Mouse (Mus musculus) lung, embryonic 15.5 days (tissue): ENCODE measurements around the gene Tsga10. TPM values are rescaled to one million over a fixed set of nuclear protein-coding genes. Genes with fewer than 3 reads are reported as not detected.
"Not testable (repeated sequence)": the region's sequence is repeated elsewhere in the genome, so short reads cannot be mapped to it uniquely, and the experiment has no call there.

Source experiments
- ATAC-seq: fragments of 200-750 bp; cut with Nextera tagmentation; 2 replicates; pipeline ENCODE4 v1.8.0; 2017; ENCODE audit warnings: moderate number of reproducible peaks, borderline replicate concordance; ENCODE audit not compliant: low FRiP score, low TSS enrichment; ENCODE audit errors: extremely low read depth
- H3K27ac ChIP-seq: fragments of 300-500 bp; sonication (generic); 2 replicates; pipeline ENCODE4 v1.5.1; 2015; ENCODE audit warnings: moderate library complexity, mild to moderate bottlenecking, inconsistent platforms
- H3K27me3 ChIP-seq: fragments of 300-500 bp; sonication (generic); 2 replicates; pipeline ENCODE4 v1.6.1; 2015; ENCODE audit warnings: inconsistent platforms
- H3K36me3 ChIP-seq: fragments of 300-500 bp; sonication (generic); 2 replicates; pipeline ENCODE4 v1.6.1; 2015; ENCODE audit warnings: inconsistent platforms
- H3K4me1 ChIP-seq: fragments of 300-500 bp; sonication (generic); 2 replicates; pipeline ENCODE4 v1.6.1; 2015; ENCODE audit warnings: inconsistent platforms
- H3K4me2 ChIP-seq: fragments of 300-500 bp; sonication (generic); 2 replicates; pipeline ENCODE4 v1.6.1; 2015; ENCODE audit warnings: inconsistent platforms, mild to moderate bottlenecking, moderate library complexity
- H3K4me3 ChIP-seq: fragments of 300-500 bp; sonication (generic); 2 replicates; pipeline ENCODE4 v1.5.1; 2015; ENCODE audit warnings: mild to moderate bottlenecking, inconsistent platforms
- H3K9ac ChIP-seq: fragments of 300-500 bp; sonication (generic); 2 replicates; pipeline ENCODE4 v1.6.1; 2015; ENCODE audit warnings: inconsistent platforms
- H3K9me3 ChIP-seq: fragments of 300-500 bp; sonication (generic); 2 replicates; pipeline ENCODE4 v1.6.1; 2016; ENCODE audit warnings: inconsistent platforms
- WGBS: fragments of 180-500 bp; shearing (Covaris S2); methylation state at CpG from one replicate; pipeline ENCODE4 v1.1.7; 2015; 5-methylcytosine and 5-hydroxymethylcytosine counted together
- polyA plus RNA-seq: library from polyadenylated mRNA; unstranded; fragments of >200 nt; fragmentation: Nextera tagmentation; extraction: Ambion mirVana; gene quantifications from 2 replicates; pipeline ENCODE4 v1.2.1, GENCODE M21; 2015

The Tsga10 gene
- polyA plus RNA-seq, 1 experiment from 2014 or later: 7.4 TPM

- Histone ChIP-seq H3K4me3 (no peak overlapping the region), H3K4me1 (no peaks in the 10 kb centered on the region), H3K9me3 (no peaks in the 10 kb centered on the region), H3K27me3 (no peaks in the 10 kb centered on the region), H3K36me3 (no peaks in the 10 kb centered on the region), H3K9ac (no peak overlapping the region), H3K27ac (no peak overlapping the region), H3K4me2 (no peak overlapping the region)
- 76% methylated on average over 8 of the region's 8 CpGs for WGBS
- no peak for ATAC-seq
Observed at GRCm38 (mm10) chr1:37846878-37847277, 19.4 kb downstream of the Tsga10 start.

GRCm38 (mm10) chr1:37831681-37832080, 34.5 kb downstream of the Tsga10 start:
- WGBS: 68% methylated on average over 2 of the region's 2 CpGs

GRCm38 (mm10) chr1:37802291-37802690, 63.9 kb downstream of the Tsga10 start:
- not testable (repeated sequence) for H3K36me3 ChIP-seq, H3K9ac ChIP-seq, H3K27me3 ChIP-seq, ATAC-seq, H3K4me3 ChIP-seq, H3K4me2 ChIP-seq, H3K4me1 ChIP-seq, H3K27ac ChIP-seq, H3K9me3 ChIP-seq
- 85% methylated on average over 1 of the region's 1 CpGs for WGBS

More at GRCm38 (mm10) chr1:37831681-37832080, 34.5 kb downstream of the Tsga10 start:
- H3K9ac ChIP-seq: no peak overlapping the region
- H3K4me3 ChIP-seq: no peak overlapping the region
- no peak for ATAC-seq
- no peak overlapping the region for H3K4me2 ChIP-seq
- no peaks in the 10 kb centered on the region for H3K9me3 ChIP-seq
- H3K27me3 ChIP-seq: no peaks in the 10 kb centered on the region
- no peak overlapping the region for H3K27ac ChIP-seq
- H3K36me3 ChIP-seq: no peaks in the 10 kb centered on the region
- no peaks in the 10 kb centered on the region for H3K4me1 ChIP-seq

- H3K4me2 ChIP-seq: no peak overlapping the region
- no peak overlapping the region for H3K27ac ChIP-seq
- no peak overlapping the region for H3K4me3 ChIP-seq
- no peak for ATAC-seq
- H3K9ac ChIP-seq: no peak overlapping the region
- no peaks in the 10 kb centered on the region for H3K4me1 ChIP-seq
- no peaks in the 10 kb centered on the region for H3K36me3 ChIP-seq
- WGBS: 81% methylated on average over 2 of the region's 2 CpGs
- H3K27me3 ChIP-seq: no peaks in the 10 kb centered on the region
- H3K9me3 ChIP-seq: no peaks in the 10 kb centered on the region
Observed at GRCm38 (mm10) chr1:37800298-37800697, 65.9 kb downstream of the Tsga10 start.

- Histone ChIP-seq H3K27me3 (no peaks in the 10 kb centered on the region), H3K4me1 (no peaks in the 10 kb centered on the region), H3K9ac (no peak overlapping the region), H3K27ac (no peak overlapping the region), H3K4me2 (no peak overlapping the region), H3K4me3 (no peak overlapping the region), H3K9me3 (no peaks in the 10 kb centered on the region), H3K36me3 (no peaks in the 10 kb centered on the region)
- WGBS: 51% methylated on average over 3 of the region's 3 CpGs
- no peak for ATAC-seq
Observed at GRCm38 (mm10) chr1:37799505-37799904, 66.7 kb downstream of the Tsga10 start.

- Histone ChIP-seq H3K4me1 (no peaks in the 10 kb centered on the region), H3K9ac (no peak overlapping the region), H3K27ac (no peak overlapping the region), H3K36me3 (no peaks in the 10 kb centered on the region), H3K9me3 (no peaks in the 10 kb centered on the region), H3K4me3 (no peak overlapping the region), H3K27me3 (no peaks in the 10 kb centered on the region), H3K4me2 (no peak overlapping the region)
- no peak for ATAC-seq
Observed at GRCm38 (mm10) chr1:37759407-37759806, 106.8 kb downstream of the Tsga10 start.

- H3K27me3 ChIP-seq: no peaks in the 10 kb centered on the region
- H3K9me3 ChIP-seq: no peaks in the 10 kb centered on the region
- no peak overlapping the region for H3K9ac ChIP-seq
- H3K36me3 ChIP-seq: no peaks in the 10 kb centered on the region
- no peak overlapping the region for H3K4me2 ChIP-seq
- 53% methylated on average over 9 of the region's 9 CpGs for WGBS
- H3K4me1 ChIP-seq: no peaks in the 10 kb centered on the region
- ATAC-seq: no peak
- H3K4me3 ChIP-seq: no peak overlapping the region
- no peak overlapping the region for H3K27ac ChIP-seq
Observed at GRCm38 (mm10) chr1:37744650-37745259, 121.5 kb downstream of the Tsga10 start.

GRCm38 (mm10) chr1:37742602-37743270, 123.5 kb downstream of the Tsga10 start:
- no peak for ATAC-seq
- H3K27ac ChIP-seq: no peak overlapping the region
- no peaks in the 10 kb centered on the region for H3K36me3 ChIP-seq
- no peak overlapping the region for H3K4me2 ChIP-seq
- no peaks in the 10 kb centered on the region for H3K4me1 ChIP-seq
- WGBS: 61% methylated on average over 14 of the region's 14 CpGs
- no peaks in the 10 kb centered on the region for H3K9me3 ChIP-seq
- no peak overlapping the region for H3K9ac ChIP-seq
- H3K27me3 ChIP-seq: no peaks in the 10 kb centered on the region
- H3K4me3 ChIP-seq: no peak overlapping the region

- no peak for ATAC-seq
- 77% methylated on average over 11 of the region's 11 CpGs for WGBS
- H3K4me3 ChIP-seq: no peak overlapping the region
Observed at GRCm38 (mm10) chr1:37742126-37742525, 124.1 kb downstream of the Tsga10 start.

GRCm38 (mm10) chr1:37740161-37740802, 125.9 kb downstream of the Tsga10 start:
- Histone ChIP-seq H3K9ac (no peak overlapping the region), H3K27me3 (no peaks in the 10 kb centered on the region), H3K9me3 (no peaks in the 10 kb centered on the region), H3K27ac (no peak overlapping the region), H3K4me2 (no peak overlapping the region), H3K36me3 (no peaks in the 10 kb centered on the region), H3K4me1 (no peaks in the 10 kb centered on the region), H3K4me3 (no peak overlapping the region)
- ATAC-seq: no peak
- WGBS: 55% methylated on average over 8 of the region's 8 CpGs

More at GRCm38 (mm10) chr1:37742126-37742525, 124.1 kb downstream of the Tsga10 start:
- Histone ChIP-seq H3K36me3 (no peaks in the 10 kb centered on the region), H3K27me3 (no peaks in the 10 kb centered on the region), H3K4me1 (no peaks in the 10 kb centered on the region), H3K27ac (no peak overlapping the region), H3K4me2 (no peak overlapping the region), H3K9ac (no peak overlapping the region), H3K9me3 (no peaks in the 10 kb centered on the region)

- ATAC-seq: no peak
- no peaks in the 10 kb centered on the region for H3K27me3 ChIP-seq
- H3K36me3 ChIP-seq: no peaks in the 10 kb centered on the region
- no peaks in the 10 kb centered on the region for H3K4me1 ChIP-seq
- H3K4me3 ChIP-seq: no peak overlapping the region
- WGBS: 61% methylated on average over 2 of the region's 2 CpGs
- no peak overlapping the region for H3K4me2 ChIP-seq
- H3K27ac ChIP-seq: no peak overlapping the region
- no peaks in the 10 kb centered on the region for H3K9me3 ChIP-seq
- H3K9ac ChIP-seq: no peak overlapping the region
Observed at GRCm38 (mm10) chr1:37738895-37739294, 127.3 kb downstream of the Tsga10 start.

- no peak overlapping the region for H3K4me3 ChIP-seq
- no peak overlapping the region for H3K9ac ChIP-seq
- 69% methylated on average over 4 of the region's 4 CpGs for WGBS
- no peaks in the 10 kb centered on the region for H3K4me1 ChIP-seq
- no peak overlapping the region for H3K27ac ChIP-seq
- H3K9me3 ChIP-seq: no peaks in the 10 kb centered on the region
- H3K27me3 ChIP-seq: no peaks in the 10 kb centered on the region
- no peak overlapping the region for H3K4me2 ChIP-seq
- ATAC-seq: no peak
- H3K36me3 ChIP-seq: no peaks in the 10 kb centered on the region
Observed at GRCm38 (mm10) chr1:37737045-37737444, 129.2 kb downstream of the Tsga10 start.
